Mouse (Mus musculus) embryonic facial prominence, embryonic 11.5 days (tissue): ENCODE results near the gene Rpl23a. TPM values are rescaled to one million over a fixed set of nuclear protein-coding genes. Genes with fewer than 3 reads are reported as not detected.

Experiments
- ATAC-seq: fragments of 200-750 bp; cut with Nextera tagmentation; replicated peaks from 2 replicates; pipeline ENCODE4 v1.8.0; 2017; ENCODE audit warnings: low read depth; ENCODE audit not compliant: insufficient number of reproducible peaks, low FRiP score, low TSS enrichment
- DNase-seq: peaks from one replicate; pipeline ENCODE4 v3.0.0-alpha.2; 2015; ENCODE audit warnings: low spot score
- H3K27ac ChIP-seq: fragments of 300-500 bp; sonication (generic); replicated peaks from 2 replicates; pipeline ENCODE4 v1.5.1; 2014; ENCODE audit warnings: mild to moderate bottlenecking, low read depth, low read length, control low read depth
- H3K27me3 ChIP-seq: fragments of 300-500 bp; sonication (generic); 2 replicates; pipeline ENCODE4 v1.6.1; 2014; ENCODE audit warnings: mild to moderate bottlenecking, low read length, moderate library complexity, mixed read lengths; ENCODE audit not compliant: control insufficient read depth, insufficient read depth
- H3K36me3 ChIP-seq: fragments of 300-500 bp; sonication (generic); replicated peaks from 2 replicates; pipeline ENCODE4 v1.6.1; 2014; ENCODE audit warnings: low read depth, mild to moderate bottlenecking, low read length, moderate library complexity, mixed read lengths; ENCODE audit not compliant: control insufficient read depth, insufficient read depth
- H3K4me1 ChIP-seq: fragments of 300-500 bp; sonication (generic); 2 replicates; pipeline ENCODE4 v1.6.1; 2014; ENCODE audit warnings: low read length, mixed read lengths; ENCODE audit not compliant: control insufficient read depth, insufficient read depth
- H3K4me2 ChIP-seq: fragments of 300-500 bp; sonication (generic); 2 replicates; pipeline ENCODE4 v1.6.1; 2014; ENCODE audit warnings: low read depth, mild to moderate bottlenecking, control low read depth, low read length, moderate library complexity
- H3K4me3 ChIP-seq: fragments of 300-500 bp; sonication (generic); 2 replicates; pipeline ENCODE4 v1.5.1; 2014; ENCODE audit warnings: low read depth, low read length, control low read depth
- H3K9ac ChIP-seq: fragments of 300-500 bp; sonication (generic); replicated peaks from 2 replicates; pipeline ENCODE4 v1.6.1; 2014; ENCODE audit warnings: mild to moderate bottlenecking, control low read depth, low read length
- H3K9me3 ChIP-seq: fragments of 300-500 bp; sonication (generic); replicated peaks from 2 replicates; pipeline ENCODE4 v1.6.1; 2016; ENCODE audit warnings: mild to moderate bottlenecking, low read length, inconsistent platforms, mixed read lengths; ENCODE audit not compliant: control insufficient read depth
- WGBS: fragments of 180-500 bp; shearing (Covaris S2); extraction: QIAGEN DNeasy Blood & Tissue Kit; methylation state at CpG from one replicate; pipeline ENCODE4 v1.1.7; 2014; 5-methylcytosine and 5-hydroxymethylcytosine counted together
- polyA plus RNA-seq: library from polyadenylated mRNA; unstranded; fragments of >200 nt; fragmentation: Nextera tagmentation; extraction: Ambion mirVana; gene quantifications from 2 replicates; pipeline ENCODE4 v1.2.1, GENCODE M21; 2014

Rpl23a gene
- polyA plus RNA-seq, 1 experiment from 2014 or later = 1,340 TPM

- no peak overlapping the region for H3K27ac ChIP-seq
- peaks cover 2% of the 10 kb centered on the region; the same call in 1 of the 2 replicates for H3K4me1 ChIP-seq
- no peak for ATAC-seq
- no peaks in the 10 kb centered on the region for H3K27me3 ChIP-seq
- no peak for DNase-seq
- no peak overlapping the region for H3K9ac ChIP-seq
- H3K4me2 ChIP-seq = no peak overlapping the region
- no peak overlapping the region for H3K4me3 ChIP-seq
- H3K36me3 ChIP-seq = no peaks in the 10 kb centered on the region
- H3K9me3 ChIP-seq = no peaks in the 10 kb centered on the region
- 58% methylated on average over 19 of the region's 19 CpGs for WGBS
These were observed 14.6 kb downstream of the Rpl23a start for GRCm38 (mm10) chr11:78168541-78169468.

- DNase-seq (no peak), ATAC-seq (no peak)
- H3K4me1 ChIP-seq = peaks cover 8% of the 10 kb centered on the region
- no peak overlapping the region for H3K4me2 ChIP-seq
- 81% methylated on average over 14 of the region's 14 CpGs for WGBS
- no peaks in the 10 kb centered on the region for H3K27me3 ChIP-seq
- H3K4me3 ChIP-seq = no peak overlapping the region
- H3K9me3 ChIP-seq = no peaks in the 10 kb centered on the region
- no peak overlapping the region for H3K9ac ChIP-seq
- H3K27ac ChIP-seq = no peak overlapping the region
- no peaks in the 10 kb centered on the region; the same call in 1 of the 2 replicates for H3K36me3 ChIP-seq
These were observed 16.0 kb downstream of the Rpl23a start for GRCm38 (mm10) chr11:78167257-78167959.

GRCm38 (mm10) chr11:78166640-78167039 is 16.7 kb downstream of the Rpl23a start:
- Histone ChIP-seq H3K9ac (no peak overlapping the region), H3K4me3 (no peak overlapping the region), H3K36me3 (peaks cover 6% of the 10 kb centered on the region), H3K9me3 (no peaks in the 10 kb centered on the region), H3K27me3 (no peaks in the 10 kb centered on the region), H3K4me2 (no peak overlapping the region), H3K4me1 (peaks cover 9% of the 10 kb centered on the region), H3K27ac (no peak overlapping the region)
- DNase-seq (no peak), ATAC-seq (no peak)
- 57% methylated on average over 6 of the region's 6 CpGs for WGBS

- no peak for DNase-seq
- Histone ChIP-seq H3K36me3 (peaks cover 10% of the 10 kb centered on the region), H3K4me3 (peak overlapping the region; percentile 100; the same call in 1 of the 2 replicates), H3K4me1 (peaks cover 9% of the 10 kb centered on the region), H3K27ac (peak overlapping the region; percentile 63; the same call in 1 of the 2 replicates), H3K27me3 (no peaks in the 10 kb centered on the region), H3K4me2 (peak overlapping the region; percentile 90), H3K9me3 (no peaks in the 10 kb centered on the region), H3K9ac (no peak overlapping the region)
- ATAC-seq = no peak
- 30% methylated on average over 4 of the region's 4 CpGs for WGBS
These were observed 17.2 kb downstream of the Rpl23a start for GRCm38 (mm10) chr11:78166161-78166560.

GRCm38 (mm10) chr11:78165761-78166109 is 17.6 kb downstream of the Rpl23a start:
- H3K4me3 ChIP-seq = peak overlapping the region; percentile 100
- peak overlapping the region; percentile 99 for H3K9ac ChIP-seq
- H3K27ac ChIP-seq = peak overlapping the region; percentile 63
- DNase-seq (no peak), ATAC-seq (peak; percentile 32)
- H3K9me3 ChIP-seq = no peaks in the 10 kb centered on the region
- peaks cover 9% of the 10 kb centered on the region for H3K4me1 ChIP-seq
- H3K4me2 ChIP-seq = peak overlapping the region; percentile 90
- no peaks in the 10 kb centered on the region for H3K27me3 ChIP-seq
- 3% methylated on average over 16 of the region's 16 CpGs for WGBS
- peaks cover 11% of the 10 kb centered on the region for H3K36me3 ChIP-seq

GRCm38 (mm10) chr11:78164924-78165760 is 18.2 kb downstream of the Rpl23a start, which contains the start of gene Traf4:
Gene Traf4, minus strand, starts transcription at chr11:78165589.
- WGBS = under 1% methylated on average over 68 of the region's 78 CpGs
- Histone ChIP-seq H3K9me3 (no peaks in the 10 kb centered on the region), H3K27me3 (no peaks in the 10 kb centered on the region), H3K27ac (peak within 1 kb of the TSS; percentile 98), H3K9ac (peak within 1 kb of the TSS; percentile 99), H3K4me1 (peaks cover 9% of the 10 kb centered on the region), H3K4me3 (peak within 1 kb of the TSS; percentile 100), H3K36me3 (peaks cover 17% of the 10 kb centered on the region), H3K4me2 (peak within 1 kb of the TSS; percentile 90)
- peak; percentile 68 for ATAC-seq
- peak; percentile 93 for DNase-seq

- H3K9me3 ChIP-seq = no peaks in the 10 kb centered on the region
- H3K27ac ChIP-seq = peak overlapping the region; percentile 98
- H3K27me3 ChIP-seq = no peaks in the 10 kb centered on the region
- peak overlapping the region; percentile 100 for H3K4me3 ChIP-seq
- H3K36me3 ChIP-seq = peaks cover 21% of the 10 kb centered on the region
- H3K9ac ChIP-seq = peak overlapping the region; percentile 99
- under 1% methylated on average over 14 of the region's 14 CpGs for WGBS
- H3K4me2 ChIP-seq = peak overlapping the region; percentile 90
- DNase-seq = no peak
- ATAC-seq = no peak
- peaks cover 9% of the 10 kb centered on the region for H3K4me1 ChIP-seq
These were observed 18.8 kb downstream of the Rpl23a start for GRCm38 (mm10) chr11:78164604-78164923.
